Mouse (Mus musculus) brain, embryonic 14.5 days (tissue): ENCODE results near the gene Msi2.

Source experiments
- CTCF ChIP-seq: fragments of 200-500 bp; IDR thresholded peaks from 2 replicates; pipeline ENCODE4 v1.5.1; 2012; ENCODE audit warnings: inconsistent platforms, mild to moderate bottlenecking, moderate library complexity, borderline replicate concordance; ENCODE audit not compliant: insufficient read depth, insufficient read length; ENCODE audit errors: extremely low read depth
- POLR2A ChIP-seq: fragments of 200-500 bp; IDR thresholded peaks from 2 replicates; pipeline ENCODE4 v1.6.1; 2012; ENCODE audit warnings: mild to moderate bottlenecking, inconsistent platforms, borderline replicate concordance; ENCODE audit not compliant: poor library complexity, insufficient read depth, insufficient read length, severe bottlenecking; ENCODE audit errors: extremely low read depth

- TF ChIP-seq CTCF, result no peak
- TF ChIP-seq POLR2A, result no peak
Observed at GRCm38 (mm10) chr11:88399028-88399427, 319.3 kb downstream of the Msi2 start.
